Mouse (Mus musculus): ENCODE measurements around the gene Ranbp10.

The Ranbp10 gene

DNA sequence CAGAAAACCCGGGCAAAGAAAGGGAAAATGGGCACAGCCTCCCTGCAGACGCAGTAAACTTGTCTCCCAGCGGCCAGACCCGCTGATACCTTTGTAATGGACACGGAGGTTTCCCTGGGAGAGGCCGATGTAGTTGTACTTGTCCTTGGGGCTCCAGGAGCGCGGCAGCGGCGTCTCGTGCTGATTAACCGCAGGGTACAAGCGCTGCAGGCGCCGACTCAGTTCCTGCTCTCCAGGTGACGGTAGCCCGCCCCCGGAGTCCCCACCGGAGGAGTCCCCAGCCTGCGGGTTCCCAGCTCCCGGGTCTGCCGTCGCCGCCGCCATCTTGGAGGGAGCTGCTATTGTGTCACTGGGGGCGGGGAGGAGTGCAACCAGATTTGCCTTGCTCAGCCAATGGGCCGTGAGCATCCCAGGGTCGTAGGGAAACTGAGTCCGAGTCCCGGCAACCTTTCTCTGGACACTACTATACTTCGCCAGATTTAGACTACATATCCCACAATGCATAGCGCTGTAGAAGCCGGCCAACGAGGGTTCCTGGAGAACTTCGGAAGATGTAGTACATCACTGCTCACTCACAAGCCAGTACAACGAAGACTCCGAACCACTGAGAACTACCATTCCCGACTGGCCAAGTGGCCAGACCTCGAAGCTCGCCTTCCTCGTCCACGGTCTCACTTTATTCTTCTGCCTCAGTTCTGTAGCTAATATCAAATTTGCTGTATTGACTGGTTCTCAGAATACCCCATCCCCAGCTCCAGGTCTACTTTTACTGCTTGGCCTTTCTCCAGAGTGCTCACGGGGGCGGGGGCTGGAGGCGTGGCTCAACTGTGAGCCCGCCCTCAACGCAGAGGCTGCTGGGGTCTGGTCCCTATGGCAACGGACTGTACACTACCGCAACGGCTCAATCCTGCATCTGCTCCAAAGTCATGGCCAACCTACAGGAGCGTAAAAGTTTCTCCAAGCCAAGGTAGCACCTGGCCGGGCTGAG is at the start of gene Ranbp10, which contains the start of gene Tsnaxip1:
Gene Ranbp10, minus strand, starts transcription at position 490 of the 988 bp plus-strand sequence.
Gene Tsnaxip1, plus strand, starts transcription at position 871 of the 988 bp plus-strand sequence.
- DNase-seq (ENCODE audit: low spot score): peak; percentile 96

DNA sequence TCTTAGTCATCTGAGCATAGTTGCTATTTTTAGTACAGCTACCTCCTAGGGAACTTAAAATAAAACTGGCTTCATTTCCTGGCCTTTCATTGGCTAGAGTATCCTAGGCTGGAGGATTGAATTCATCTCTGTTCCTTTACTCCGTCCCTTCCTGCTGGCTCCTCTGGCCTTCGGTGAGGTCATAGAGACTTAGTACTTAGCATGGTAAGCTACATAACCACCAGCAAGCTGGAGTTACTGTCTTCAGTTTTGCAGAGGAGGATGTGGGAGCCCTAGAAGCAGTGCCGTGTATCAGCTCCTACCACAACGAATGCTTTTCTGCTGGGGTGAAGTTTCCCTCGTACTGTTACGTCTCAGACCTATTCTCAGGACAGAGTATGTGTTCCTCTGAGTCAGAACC is 47.2 kb upstream of the Ranbp10 start:
- DNase-seq (ENCODE audit: low spot score): no peak

DNA sequence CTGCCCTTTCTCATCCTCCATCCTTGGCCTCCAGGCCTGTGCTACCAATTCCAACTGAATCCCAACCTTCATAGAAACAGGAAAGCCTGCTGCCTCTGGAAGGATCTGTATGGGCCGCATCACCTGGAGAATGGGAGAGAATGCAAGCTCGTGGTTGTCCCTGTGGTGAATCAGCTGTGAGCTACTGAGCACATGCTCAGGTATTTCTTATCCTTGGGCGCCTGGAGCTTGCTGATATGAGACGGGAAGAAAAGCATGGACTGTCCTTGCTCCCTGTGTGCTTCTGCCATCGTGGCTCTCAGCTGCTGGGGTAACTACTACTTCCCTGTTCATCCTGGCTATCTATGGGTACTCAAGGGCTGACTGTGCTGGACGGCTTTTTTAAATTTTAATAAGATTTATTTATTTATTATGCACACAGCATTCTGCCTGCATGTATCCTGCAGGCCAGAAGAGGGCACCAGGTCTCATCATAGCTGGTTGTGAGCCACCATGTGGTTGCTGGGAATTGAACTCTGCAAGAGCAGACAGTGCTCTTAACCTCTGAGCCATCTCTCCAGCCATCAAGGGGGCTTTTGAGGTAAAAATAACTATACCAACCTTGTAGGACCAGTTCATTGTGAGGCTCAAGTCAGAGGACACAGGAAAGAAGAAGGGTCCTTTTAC is 39.3 kb upstream of the Ranbp10 start:
- no peak for DNase-seq (ENCODE audit: low spot score)

DNA sequence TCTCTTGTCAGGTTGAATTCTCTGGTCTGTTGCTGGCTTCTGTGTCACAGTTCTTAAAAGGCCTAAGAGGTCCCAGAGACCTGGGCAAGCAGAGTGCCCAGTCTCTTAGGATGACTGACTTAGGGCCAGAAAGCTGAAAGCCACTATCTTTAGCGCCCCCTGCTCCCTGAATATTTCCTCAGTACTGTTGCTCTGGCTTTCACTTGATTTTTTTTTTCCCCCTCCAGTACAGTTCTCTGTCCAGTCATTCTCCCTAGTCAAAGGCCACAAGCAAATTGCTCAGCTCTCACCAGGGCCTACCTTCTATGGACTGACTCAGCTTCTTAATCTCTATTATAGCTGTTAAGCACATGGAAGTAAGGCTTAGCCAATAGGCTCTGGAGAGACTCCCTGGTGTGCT is 34.8 kb upstream of the Ranbp10 start:
- no peak for DNase-seq (ENCODE audit: low spot score)

DNA sequence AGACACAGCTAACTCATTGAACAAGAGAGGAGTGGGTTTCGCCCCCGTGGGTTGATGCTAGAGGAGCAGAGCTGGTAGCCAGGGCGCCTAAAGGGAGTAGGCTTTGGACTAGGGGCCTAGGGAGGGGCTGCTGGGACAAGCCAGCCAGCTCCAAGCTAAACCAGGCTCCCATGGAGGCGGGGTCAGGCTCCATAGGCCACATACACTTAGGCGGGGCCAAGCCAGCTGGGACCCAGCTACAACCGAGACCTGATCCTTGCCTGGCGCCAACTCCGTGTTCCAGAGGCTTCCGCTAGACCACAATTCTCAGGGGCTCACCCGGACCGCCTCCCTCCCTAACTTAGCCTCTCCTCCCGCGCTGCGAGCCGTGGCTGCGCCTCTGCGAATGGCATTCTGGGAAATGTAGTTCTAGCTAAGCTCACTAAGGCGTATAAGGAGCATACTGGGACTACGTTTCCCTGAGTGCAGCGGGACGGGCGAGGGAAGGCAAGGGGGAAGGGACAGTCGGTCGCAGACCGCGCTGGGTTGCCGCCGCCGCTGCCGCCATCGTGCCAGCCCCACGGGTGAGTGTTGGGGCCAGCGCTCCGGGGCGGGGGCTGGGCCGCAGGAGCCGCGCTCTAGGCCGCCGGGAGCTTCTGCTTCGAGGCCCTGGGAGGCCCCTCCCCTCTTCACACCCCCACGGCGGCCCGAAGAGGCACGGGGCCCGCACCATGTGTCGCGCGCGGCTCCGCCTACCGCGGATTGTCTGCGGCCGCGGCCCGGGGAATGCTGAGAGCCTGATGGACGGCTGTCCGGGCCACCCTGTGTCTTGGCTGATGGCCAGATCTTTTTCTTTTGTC is 33.2 kb upstream of the Ranbp10 start, which contains the start of gene Nutf2:
Gene Nutf2, plus strand, starts transcription at position 438 of the 839 bp plus-strand sequence.
- DNase-seq (ENCODE audit: low spot score): peak; percentile 95

DNA sequence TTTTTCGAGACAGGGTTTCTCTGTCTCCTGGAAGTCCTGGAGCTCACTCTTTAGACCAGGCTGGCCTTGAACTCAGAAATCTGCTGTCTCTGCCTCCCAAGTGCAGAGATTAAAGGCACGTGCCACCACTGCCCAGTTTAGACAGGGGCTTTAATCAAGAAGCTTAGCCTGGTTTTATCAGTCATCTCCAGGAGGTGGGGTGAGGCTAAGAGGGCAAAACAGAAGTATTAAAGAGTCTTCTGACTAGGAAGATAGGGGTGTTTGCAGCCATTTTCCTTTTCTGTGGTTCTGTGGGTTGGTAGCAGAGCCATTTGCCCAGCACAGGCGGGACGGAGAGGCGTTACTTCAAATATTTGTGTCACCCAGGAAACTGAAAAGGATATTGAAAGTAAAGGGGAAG is 32.2 kb upstream of the Ranbp10 start:
- no peak for DNase-seq (ENCODE audit: low spot score)

DNA sequence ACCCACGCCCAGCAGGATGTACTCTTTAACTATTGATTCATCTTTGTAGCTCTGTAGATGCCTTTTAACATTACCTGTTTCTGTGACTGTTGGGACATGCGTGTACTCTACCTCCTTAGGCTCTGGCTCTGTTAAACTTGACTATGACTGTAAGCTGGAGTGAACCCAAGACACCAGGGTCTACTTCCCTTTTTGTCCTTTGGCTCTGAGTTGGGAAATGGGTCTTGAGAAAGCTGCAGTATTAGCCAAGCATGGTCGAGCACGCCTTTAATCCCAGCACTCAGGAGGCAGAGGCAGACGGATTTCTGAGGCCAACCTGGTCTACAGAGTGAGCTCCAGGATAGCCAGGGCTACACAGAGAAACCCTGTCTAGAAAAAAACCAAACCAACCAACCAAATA is 31.3 kb upstream of the Ranbp10 start:
- no peak for DNase-seq (ENCODE audit: low spot score)

DNA sequence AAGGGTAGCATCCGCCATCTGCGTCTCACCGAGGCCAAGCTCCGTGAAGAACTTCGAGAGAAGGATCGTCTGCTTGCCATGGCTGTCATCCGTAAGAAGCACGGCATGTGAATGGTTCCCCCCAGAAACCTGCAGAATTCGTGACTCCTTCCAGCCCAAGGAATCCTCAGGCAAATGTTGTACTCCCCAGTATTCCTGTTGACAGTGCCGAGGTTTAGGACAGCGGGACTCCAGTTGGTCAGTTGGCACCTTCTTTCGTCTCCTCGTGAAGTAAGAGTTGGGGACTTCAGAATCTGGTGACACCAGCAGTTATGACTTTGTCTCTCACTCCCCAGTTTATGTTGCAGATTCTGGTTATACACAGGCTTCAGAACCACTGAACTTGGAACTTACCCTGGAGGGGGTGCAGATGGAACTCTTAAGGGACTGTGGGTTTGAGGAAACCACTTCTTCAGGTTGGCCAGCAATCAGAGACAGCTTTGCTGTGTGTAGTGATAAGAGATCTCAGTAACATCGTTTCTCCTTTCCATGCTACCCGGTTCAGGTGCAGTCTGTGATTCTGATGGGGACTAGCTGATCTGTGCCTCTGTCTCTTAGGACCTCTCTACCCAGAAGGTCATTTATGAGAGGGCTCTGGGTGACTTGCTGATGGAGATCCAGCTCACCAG is 29.2 kb upstream of the Ranbp10 start:
- no peak for DNase-seq (ENCODE audit: low spot score)

DNA sequence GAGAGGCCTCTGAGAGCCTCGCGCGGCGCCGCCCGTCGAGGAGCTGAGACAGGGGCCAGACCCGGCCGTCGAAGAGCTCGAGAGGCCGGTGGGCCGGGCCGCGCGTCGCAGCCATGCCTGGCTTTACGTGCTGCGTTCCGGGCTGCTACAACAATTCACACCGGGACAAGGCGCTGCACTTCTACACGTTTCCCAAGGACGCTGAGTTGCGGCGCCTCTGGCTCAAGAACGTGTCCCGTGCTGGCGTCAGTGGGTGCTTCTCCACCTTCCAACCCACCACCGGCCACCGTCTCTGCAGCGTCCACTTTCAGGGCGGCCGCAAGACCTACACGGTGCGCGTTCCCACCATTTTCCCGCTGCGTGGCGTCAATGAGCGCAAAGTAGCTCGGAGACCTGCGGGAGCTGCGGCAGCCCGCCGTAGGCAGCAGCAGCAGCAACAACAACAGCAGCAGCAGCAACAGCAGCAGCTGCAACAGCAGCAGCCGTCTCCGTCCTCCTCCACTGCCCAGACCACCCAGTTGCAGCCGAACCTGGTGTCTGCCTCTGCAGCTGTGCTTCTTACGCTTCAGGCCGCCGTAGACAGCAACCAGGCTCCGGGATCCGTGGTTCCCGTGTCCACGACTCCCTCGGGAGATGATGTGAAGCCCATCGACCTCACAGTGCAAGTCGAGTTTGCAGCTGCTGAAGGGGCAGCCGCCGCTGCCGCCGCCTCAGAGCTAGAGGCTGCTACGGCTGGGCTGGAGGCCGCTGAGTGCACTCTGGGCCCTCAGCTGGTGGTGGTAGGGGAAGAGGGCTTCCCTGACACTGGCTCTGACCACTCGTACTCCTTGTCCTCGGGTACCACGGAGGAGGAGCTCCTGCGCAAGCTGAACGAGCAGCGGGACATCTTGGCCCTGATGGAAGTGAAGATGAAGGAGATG is 28.4 kb upstream of the Ranbp10 start:
- peak; percentile 44 for DNase-seq (ENCODE audit: low spot score)

DNA sequence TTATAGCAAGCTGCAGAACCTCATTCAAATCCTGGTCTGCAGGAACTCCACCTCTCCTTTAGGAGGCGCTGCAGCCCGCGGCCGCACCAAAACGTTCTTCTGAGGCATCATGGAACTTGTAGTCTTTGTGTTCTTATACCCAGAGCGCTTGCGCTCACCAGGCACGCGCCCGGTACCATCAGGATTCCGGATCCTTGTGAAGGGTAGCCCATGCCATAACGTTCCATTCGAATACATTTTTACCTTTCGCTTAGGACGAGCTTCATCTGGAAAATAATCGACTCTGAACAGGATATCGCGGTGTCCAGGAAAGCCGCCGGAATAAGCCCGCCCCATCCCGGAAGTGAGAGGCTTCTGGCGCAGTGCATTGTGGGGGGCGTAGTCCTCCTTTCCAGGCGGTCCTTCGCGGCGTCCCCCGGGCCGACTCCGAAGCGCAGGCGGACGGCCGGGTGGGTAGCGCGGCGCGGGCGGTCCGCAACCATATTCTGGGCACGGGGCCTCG is 27.6 kb upstream of the Ranbp10 start, which contains the start of gene Thap11:
Gene Thap11, plus strand, starts transcription at position 418 of the 502 bp plus-strand sequence.
- DNase-seq (ENCODE audit: low spot score): peak; percentile 92

DNA sequence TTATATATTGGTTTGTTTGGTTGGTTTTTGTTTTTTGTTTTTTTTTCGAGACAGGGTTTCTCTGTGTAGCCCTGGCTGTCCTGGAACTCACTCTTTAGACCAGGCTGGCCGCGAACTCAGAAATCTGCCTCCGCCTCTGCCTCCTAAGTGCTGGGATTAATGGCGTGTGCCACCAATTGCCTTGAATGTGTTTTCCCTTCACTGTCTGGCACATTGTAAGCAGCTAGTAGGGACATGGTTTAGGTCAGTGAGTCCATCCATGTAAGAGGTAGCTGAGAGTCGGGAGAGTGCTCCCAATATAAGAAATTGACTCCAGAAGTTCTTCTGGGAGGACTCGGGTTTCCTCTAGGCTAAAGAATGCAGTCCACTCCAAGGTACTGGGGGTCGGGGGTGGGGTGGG is 27.2 kb upstream of the Ranbp10 start:
- DNase-seq (ENCODE audit: low spot score): no peak

DNA sequence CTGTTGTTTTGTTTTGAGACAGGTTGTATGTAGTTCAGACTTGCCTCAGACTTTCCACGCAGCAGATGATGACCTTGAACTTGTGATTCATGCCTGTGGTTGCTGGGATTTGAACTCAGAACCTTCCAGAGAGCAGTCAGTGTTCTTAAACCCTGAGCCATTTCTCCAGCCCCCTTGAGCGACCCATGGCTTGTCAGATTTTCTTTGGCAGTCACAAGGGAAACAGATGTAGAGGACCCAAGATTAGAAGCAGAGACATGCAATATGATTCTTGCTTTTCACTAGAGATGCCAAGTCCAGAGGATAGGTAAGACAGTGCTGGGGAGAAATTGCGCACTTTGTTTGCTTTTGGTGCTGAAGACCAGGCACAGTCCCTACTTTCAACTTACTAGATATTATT is 26.0 kb upstream of the Ranbp10 start, which contains the start of gene Cenpt:
Gene Cenpt, minus strand, starts transcription at position 101 of the 400 bp plus-strand sequence.
- DNase-seq (ENCODE audit: low spot score): no peak

DNA sequence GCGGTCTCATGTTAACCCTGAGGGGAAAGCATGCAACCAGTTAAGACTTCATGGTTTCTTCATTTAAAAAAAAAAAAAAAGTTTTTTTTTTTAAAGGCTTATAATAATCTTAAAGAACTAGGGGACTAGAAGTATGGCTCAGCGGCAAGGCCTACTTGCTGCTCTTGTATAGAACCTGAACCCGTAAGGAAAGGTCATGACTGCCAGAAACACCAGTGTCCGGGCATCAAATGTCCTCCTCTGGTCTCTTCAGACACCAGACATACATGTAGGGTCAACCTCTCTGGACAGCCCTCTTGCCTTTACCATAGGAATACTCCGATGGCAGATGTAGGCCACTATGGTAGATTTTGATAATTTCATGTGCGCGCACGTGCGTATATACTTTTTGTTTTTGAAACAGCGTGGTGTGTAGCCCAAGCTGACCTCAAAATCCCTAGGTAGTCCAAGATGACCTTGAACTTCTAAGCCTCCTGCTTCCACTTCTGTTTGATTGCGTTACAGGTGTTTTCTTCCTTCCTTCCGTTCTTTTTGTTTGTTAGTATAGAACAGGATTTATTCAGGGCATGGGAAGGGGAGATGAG is 25.1 kb upstream of the Ranbp10 start:
- no peak for DNase-seq (ENCODE audit: low spot score)

DNA sequence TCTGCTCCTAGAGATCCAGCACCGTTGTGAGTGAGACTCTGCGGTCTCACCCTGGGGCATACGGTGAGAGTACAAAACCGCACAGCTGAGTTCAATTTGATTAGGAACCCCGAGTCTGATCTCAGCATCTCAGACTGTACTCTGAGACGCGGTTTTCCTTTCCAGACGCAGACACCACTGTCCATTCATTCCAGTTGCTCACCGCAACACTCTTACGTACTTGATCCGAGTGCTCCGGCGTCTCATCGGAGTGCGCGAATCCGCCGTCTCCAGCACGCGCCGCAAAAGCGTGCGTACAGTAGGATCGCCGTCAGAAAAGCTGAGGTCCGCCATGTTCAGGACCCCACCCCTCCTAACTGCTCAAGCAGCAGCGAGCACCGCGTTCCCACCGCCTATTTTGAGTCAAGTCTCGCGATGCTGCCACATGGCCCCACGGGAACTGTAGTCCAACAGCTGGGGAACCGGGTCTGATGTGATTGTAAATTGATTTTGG is 24.5 kb upstream of the Ranbp10 start:
- DNase-seq (ENCODE audit: low spot score): peak; percentile 91

DNA sequence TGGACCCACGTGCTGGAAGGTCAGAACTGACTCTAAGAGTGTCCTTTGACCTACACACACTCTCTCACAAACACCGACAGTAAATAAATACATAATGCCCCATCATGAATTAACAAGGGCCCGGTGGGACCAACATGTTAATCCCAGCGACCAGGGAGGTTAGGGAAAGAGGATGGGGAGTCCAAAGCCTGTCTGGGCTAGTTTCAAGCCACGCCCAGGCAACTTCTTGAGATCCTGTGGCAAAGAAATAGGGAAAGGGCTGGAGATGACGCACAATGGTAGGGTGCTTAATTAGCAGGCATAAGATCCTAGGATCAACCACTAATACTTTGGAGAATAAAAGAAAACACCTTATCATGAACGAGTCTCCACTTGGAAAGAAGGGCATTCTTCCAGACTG is 23.5 kb upstream of the Ranbp10 start:
- DNase-seq (ENCODE audit: low spot score): no peak

DNA sequence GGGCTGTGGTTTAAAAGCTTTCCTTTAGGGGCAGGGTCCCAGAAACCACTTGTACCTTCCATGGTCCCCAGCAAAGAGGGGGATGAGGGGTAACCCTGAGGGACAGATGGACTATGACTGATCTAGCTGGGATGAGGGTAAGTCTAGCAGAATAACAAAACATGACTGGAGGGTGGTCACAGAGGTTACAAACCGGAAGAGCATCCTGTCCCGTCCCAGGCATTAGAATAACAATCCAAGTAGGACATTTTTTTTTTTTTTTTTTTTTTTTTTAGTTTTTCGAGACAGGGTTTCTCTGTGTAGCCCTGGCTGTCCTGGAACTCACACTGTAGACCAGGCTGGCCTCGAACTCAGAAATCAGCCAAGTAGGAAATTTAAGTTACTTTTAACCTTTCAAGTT is 22.9 kb upstream of the Ranbp10 start:
- DNase-seq (ENCODE audit: low spot score): no peak

DNA sequence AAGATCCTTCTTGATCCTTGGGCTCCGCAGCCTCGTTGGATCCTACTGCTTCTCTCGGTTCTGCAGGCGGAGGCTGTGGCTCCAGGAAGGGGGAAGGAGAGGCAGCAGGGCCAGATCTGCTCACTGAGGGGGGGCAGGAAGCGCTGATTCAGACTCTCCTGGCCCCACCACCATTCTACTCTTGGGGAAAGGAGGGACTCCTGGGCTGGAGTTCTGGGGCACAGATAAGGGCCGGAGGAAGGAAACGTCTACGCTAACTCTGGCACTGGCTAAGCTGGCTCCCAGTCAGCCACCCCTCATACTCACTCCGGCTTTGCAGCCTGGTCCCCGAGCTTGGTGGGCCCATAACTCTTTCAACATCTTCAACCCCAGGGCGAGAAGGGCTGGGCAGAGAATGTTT is 19.5 kb upstream of the Ranbp10 start:
- no peak for DNase-seq (ENCODE audit: low spot score)

DNA sequence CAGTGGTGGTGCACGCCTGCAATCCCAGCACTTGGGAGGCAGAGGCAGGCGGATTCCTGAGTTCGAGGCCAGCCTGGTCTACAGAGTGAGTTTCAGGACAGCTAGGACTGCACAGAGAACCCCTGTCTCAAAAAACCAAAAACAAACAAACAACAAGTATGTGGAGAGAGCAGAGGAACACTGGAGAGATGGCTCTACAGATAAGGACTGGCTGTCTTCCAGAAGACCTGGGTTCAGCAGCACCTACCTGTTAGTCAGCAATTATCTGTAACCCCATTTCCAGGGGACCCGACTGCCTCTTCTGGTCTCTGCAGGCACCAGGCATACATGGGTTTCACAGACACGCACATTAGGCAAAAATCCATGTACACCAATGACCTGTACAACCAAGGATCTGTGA is 12.1 kb upstream of the Ranbp10 start:
- no peak for DNase-seq (ENCODE audit: low spot score)

DNA sequence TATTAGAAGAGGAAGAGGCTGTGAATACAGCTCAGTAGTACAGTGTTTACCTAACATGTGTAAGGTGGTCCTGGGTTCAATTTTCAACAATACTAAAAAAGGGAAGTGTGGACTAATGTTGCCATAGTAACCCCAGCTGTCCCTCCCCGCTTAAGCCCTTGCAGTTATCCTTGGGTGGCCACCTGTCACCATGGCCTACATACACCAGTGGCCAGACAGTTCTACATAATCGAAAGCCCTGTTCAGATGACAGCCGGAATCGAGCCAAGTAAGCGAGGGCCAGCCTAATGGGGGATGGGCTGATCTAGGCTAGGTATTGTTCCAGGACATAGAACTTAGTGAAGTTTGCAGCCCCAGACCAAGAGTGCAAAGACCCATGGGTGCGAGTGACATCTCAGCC is 9.8 kb upstream of the Ranbp10 start:
- DNase-seq (ENCODE audit: low spot score): no peak
